Mouse (Mus musculus): ENCODE data around the gene Gpr87.

Gene Gpr87

DNA sequence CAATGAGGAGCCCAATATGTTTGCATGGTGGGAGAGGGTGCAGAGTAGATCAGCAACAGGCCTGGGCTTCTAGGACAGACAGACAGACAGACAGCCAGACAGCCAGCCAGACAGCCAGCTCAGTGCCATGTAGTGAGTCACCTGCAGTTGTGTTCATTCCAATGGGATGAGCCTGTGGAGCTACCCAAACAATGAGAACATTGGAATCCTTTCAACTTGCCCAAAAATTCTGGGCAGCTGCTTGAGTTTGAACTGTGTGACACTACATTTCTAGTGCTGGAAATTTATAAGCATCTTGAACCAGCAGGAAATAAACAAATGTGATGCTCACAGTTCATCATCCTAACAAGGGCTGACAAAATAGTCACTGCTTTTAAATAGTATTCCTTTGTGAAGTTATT, 55.3 kb downstream of the Gpr87 start:
- DNase-seq (ENCODE audit: low spot score): peak; percentile 48

DNA sequence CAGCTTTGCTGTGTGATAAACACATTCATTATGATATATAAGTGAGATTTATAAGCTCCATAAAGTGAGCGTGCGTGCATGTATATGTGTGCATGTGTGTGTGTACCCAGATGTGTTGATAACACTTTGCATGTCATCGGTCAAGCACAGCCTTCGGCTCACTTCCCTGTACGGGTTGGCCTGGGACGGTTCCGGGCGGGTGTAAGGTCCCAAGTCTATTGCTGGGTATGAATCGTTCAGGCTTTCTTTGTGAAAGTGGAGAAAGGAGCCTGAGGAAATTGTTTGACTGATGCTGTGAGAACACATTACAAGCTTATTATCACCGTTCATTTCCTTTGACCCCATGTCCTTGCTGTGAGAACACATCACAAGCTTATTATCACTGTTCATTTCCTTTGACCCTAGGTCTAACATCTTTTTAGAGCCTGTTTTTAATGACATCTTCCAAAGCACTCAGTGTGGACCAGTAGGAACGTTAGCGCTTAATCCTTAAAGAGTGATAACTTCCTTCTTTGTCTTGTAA, 55.9 kb downstream of the Gpr87 start:
- no peak for DNase-seq (ENCODE audit: low spot score)

DNA sequence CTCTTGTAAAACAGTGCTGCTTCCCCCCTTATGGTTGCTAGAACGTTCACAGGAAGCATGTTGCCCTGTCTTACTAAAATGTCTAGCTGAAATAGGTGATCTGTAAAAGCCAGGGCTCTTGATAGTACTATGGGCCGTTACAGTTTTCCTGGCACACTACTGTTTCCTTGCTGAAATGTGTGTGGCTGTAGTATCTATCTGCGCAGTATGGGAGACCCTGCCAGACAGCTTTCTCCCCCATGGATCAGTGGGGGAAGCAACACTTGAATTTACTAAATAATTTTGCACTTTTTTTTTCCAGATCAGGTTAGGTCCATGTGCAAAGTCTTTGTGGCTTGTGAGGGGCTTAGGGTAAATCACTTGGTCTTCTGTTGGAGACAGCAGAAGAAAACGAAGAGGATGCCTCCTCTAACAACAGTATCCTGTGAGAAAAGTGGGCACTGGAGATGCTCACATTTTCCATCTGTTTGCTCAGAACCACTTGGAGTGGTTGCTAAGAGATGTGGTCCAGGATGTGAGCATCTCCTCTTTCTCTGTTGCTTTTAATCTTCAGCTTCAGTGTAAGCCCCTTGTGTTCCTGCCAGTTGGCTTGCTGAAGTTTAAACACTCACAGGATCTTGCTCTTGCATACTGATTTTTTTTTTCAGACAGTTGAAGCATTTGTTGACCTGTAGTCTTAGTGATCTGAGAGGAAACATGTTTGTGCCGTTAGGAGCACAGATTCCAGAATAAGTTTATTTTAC, 58.8 kb downstream of the Gpr87 start:
- no peak for DNase-seq (ENCODE audit: low spot score)

DNA sequence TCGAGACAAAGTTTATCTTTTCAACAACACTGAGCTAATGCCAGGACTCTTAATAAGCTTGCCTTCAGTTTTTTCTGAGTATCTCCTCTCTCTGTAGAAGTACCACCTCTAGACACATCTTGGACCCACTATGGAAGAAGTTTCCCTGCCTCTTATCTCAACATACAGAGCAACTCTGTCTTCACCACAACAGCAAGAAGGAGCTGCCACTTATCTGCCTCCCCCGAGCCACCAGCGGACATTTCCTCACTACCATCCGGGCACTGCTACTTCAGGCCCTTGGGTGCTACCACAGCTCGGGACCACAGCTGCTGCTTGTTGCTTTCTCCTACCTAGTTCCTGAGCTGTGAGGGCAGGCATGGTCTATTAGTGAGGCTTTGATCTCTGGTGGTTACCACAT, 61.7 kb downstream of the Gpr87 start:
- no peak for DNase-seq (ENCODE audit: low spot score)

DNA sequence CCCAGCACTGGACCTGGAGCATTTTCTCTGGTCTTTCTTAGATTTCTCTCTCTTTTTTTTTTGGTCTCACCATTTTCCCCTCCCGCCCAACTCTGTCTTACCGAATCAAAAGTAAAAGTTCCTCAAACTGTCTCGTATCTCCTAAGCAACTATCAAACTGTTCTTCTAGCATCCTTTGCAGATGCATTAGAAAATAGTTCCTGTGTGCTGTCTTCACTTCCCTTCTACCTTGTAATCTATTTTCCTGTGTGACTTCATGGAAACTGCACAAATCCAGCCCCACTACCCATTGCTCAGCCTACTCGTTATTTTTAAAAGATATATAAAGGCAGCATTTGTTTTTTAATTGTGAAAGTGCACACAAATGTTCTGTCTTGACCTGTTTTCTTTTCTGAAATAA, 62.9 kb downstream of the Gpr87 start:
- no peak for DNase-seq (ENCODE audit: low spot score)

DNA sequence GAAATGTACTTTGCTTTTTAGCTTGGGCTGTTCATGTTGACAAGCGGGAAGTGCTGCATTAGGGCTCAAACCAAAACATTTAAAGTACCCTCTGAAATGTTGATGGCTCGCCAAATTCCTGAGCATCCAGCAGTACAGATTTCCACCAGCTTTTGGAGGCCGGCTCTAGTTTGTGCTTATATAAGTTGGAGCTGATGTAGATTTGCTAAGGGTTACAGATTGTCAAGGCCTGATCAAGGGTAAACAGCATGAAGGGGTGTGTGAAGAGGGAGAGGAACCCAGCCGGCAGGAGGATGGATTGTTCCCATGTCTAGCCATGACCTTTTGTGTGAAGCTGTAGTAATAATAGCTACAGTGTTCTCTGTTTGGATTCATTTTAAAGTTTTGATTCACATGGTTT, 63.8 kb downstream of the Gpr87 start:
- no peak for DNase-seq (ENCODE audit: low spot score)

DNA sequence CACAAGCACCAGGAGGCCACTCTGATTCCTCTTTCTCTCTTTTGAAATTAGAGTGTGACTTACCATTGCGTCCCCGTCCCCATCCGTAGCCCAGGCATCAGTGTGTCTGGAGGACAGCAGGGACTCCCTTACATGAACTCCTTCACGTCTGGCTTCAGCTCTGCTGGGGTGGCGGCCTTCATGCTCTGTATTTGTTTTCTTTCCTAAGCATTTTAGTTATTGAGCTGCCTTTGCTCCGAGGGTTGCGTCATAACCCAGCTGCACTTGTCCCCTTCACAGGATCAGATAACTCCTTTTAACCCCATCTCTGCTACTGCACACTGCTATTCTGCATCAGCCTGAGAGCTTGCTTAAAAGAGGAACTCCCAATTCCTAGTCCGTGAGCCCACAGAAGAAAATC, 64.5 kb downstream of the Gpr87 start:
- DNase-seq (ENCODE audit: low spot score): no peak

DNA sequence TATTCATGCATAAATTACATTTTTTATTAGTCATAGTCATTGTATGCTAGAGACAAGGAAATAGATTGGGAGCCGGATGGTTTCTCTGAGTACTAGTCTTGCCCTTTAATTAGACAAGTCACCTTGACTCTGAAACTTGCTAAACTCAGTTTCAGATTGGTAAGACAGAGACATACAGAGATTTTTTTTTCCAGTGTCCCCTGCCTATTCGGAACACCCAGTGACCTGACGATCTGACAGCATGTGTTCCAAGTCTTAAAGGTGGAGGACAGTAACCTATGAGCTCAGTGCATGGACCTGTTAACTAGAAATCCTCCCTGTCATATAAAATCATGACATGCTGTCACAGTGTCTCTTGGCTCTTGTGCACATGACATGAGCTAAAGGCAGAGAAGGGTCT, 65.4 kb downstream of the Gpr87 start:
- DNase-seq (ENCODE audit: low spot score): no peak
